Mouse (Mus musculus) CD4-positive, CD25-positive, alpha-beta regulatory T cell (primary cell): ENCODE data around the gene B230307C23Rik. TPM values are rescaled to one million over a fixed set of nuclear protein-coding genes. Genes with fewer than 3 reads are reported as not detected.

Experiments
- polyA plus RNA-seq: library from polyadenylated mRNA; unstranded; fragments of 100-300 nt; shearing (Covaris generic); gene quantifications from one replicate; pipeline ENCODE4 v1.2.1, GENCODE M21; 2017

B230307C23Rik gene
- polyA plus RNA-seq, result 34.8 TPM

DNA sequence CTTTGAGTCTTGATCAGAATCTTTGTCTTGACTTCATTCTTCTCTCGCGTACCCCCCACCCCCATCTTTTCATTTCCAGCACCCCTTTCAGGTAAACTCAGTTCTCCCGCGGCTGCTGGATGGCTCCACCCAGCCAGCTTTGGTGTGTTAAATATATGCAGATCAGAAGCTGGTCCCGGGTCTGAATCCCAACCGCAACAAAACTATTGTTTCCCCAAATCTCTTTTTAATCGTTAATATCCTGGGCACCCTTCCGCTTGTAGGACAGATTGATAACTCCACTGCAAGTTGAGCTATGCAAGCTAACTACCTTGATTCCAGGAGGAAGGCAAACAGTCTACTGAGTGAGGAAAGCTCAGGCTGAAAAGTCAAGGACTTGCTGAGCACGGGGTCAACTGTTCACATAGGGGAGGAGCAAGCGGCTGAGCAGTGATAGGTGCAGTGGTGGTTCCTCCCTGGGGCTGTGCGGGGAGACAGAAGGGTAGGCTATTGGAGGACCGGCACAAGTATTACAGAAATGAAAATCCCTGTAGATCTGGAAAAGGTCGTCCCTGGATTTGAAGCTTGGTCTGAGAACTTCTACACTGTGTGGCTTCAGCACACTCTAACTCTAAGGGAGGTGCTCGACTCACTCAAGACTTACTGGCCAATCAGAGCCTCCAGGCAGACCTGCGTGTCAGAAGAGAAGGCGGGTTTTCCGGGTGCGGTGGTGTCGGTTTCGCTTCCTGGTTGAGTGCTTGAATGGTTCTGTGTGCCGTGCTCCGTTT is at the start of gene B230307C23Rik:
Gene B230307C23Rik, plus strand, starts transcription at position 700 of the 767 bp plus-strand sequence.

GRCm38 (mm10) chr16:97962151-97962948 is 34.8 kb upstream of the B230307C23Rik start, which contains the start of the genes C2cd2 and Zbtb21:
Gene C2cd2 (minus strand): TSS chr16:97962598.
Gene Zbtb21 (minus strand): TSS chr16:97962622.

Other genes with a start within 250 kb of the B230307C23Rik start
- 0.11 TPM for gene Ripk4, start 233.5 kb upstream of the B230307C23Rik start, polyA plus RNA-seq
- 17.7 TPM for gene Prdm15, start 145.5 kb upstream of the B230307C23Rik start, polyA plus RNA-seq
- 15.1 TPM for gene C2cd2, start 34.7 kb upstream of the B230307C23Rik start, polyA plus RNA-seq
- gene Zbtb21, start 34.7 kb upstream of the B230307C23Rik start, polyA plus RNA-seq, result 16.3 TPM
- 18.9 TPM for gene A630089N07Rik, start 85.1 kb downstream of the B230307C23Rik start, polyA plus RNA-seq